Mouse (Mus musculus): ENCODE data around the gene Mdc1. TPM values are rescaled to one million over a fixed set of nuclear protein-coding genes. Genes with fewer than 3 reads are reported as not detected.

Mdc1 gene
- polyA plus RNA-seq, 1 experiment, result 12.1 TPM

DNA sequence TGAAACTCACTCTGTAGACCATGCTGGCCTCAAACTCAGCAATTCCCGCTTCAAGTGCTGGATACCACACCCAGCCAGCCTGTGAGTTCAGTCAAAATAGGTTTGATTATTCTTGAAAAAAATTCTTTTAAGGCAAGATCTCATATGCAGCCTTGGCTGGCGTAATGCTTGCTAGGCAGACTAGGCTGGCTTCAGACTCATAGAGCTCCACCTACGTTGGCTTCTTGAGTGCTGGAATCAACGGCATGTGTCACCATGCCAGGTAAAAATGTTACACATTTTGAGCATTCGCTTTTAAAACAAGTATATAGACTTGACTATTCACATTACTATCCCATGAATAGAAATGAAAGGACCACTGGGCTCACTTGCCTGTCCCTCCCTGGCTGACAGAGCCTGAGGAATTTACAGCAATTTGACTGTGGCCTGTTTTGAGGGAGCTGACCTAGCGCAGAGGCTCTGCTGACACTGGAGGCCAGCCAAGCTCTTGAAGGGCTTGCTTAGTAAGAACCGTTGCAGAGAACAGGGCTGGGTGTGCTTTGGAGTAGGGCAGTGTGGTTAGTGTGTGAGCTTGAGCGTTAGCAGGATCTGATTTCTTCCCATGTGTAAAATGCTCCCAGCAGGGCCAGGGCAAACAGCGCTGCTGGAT lies 62.2 kb downstream of the Mdc1 start:
- no peak for DNase-seq

DNA sequence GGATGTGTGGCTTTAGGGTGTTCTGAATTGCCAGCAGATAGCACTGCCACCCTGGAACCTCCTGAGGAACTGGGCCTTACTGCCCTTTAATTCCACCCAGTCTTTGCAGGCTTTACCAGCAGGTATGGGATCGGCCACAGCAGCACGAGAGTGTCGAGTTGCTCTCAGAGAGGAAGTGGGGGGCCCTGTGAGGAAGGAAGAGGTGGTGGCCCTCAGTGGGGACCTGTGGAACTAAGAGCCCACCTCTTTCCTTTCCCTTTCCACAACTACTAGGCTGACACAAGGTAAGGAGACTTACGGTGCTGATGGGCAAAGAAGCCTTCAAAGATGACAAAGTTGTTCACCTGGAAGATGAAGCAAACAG lies 62.7 kb downstream of the Mdc1 start:
- H3K27ac ChIP-seq (ENCODE audit: insufficient read depth, low read length), result no peak overlapping the region
- WGBS, result 87% methylated on average over 4 of the region's 4 CpGs
- no peaks in the 10 kb centered on the region for H3K4me1 ChIP-seq (ENCODE audit: control insufficient read depth, insufficient read depth, low read length)
- TF ChIP-seq CTCF (IDR thresholded peaks at IDR 0.05; ENCODE audit: borderline replicate concordance, insufficient read depth, low read depth, low read length) (no peak), POLR2A (IDR thresholded peaks at IDR 0.05; ENCODE audit: borderline replicate concordance, insufficient read depth, low read length) (no peak)
- DNase-seq, result no peak
- no peak overlapping the region for H3K4me3 ChIP-seq (replicated peaks; ENCODE audit: insufficient read depth, low read depth, low read length)
- H3K27me3 ChIP-seq (ENCODE audit: control insufficient read depth, insufficient read depth, low read length), result no peaks in the 10 kb centered on the region

More for the DNA sequence above, 62.2 kb downstream of the Mdc1 start:
- Histone ChIP-seq H3K4me1 (ENCODE audit: control insufficient read depth, insufficient read depth, low read length) (no peaks in the 10 kb centered on the region), H3K4me3 (replicated peaks; ENCODE audit: insufficient read depth, low read depth, low read length) (no peak overlapping the region), H3K27ac (ENCODE audit: insufficient read depth, low read length) (no peak overlapping the region), H3K27me3 (ENCODE audit: control insufficient read depth, insufficient read depth, low read length) (no peaks in the 10 kb centered on the region)
- TF ChIP-seq CTCF (IDR thresholded peaks at IDR 0.05; ENCODE audit: borderline replicate concordance, insufficient read depth, low read depth, low read length) (no peak), POLR2A (IDR thresholded peaks at IDR 0.05; ENCODE audit: borderline replicate concordance, insufficient read depth, low read length) (no peak)
- whole genome bisulfite sequencing, result 84% methylated on average over 9 of the region's 9 CpGs

DNA sequence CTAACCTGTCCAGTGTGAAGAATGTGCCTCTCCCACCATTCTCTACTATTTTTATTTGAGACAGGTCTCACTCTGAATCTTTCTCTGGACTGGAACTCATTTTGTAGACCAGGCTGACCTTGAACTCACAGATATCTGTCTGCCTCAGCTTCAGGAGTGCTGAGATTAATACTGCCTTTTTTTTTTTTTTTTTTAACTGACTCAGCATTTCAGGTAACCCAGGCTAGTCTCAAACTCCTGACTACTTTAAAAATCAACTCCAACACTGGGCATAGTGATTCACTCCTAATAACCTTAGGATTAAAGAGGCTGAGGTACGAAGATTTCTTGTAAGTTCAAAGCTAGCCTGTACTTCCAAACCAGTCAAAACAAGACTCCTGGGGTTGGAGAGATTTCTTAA lies 64.3 kb downstream of the Mdc1 start:
- DNase-seq, result no peak
- H3K27ac ChIP-seq (ENCODE audit: insufficient read depth, low read length), result no peak overlapping the region
- 98% methylated on average over 1 of the region's 1 CpGs for WGBS
- no peak for TF ChIP-seq POLR2A (IDR thresholded peaks at IDR 0.05; ENCODE audit: borderline replicate concordance, insufficient read depth, low read length)
- no peak for TF ChIP-seq CTCF (IDR thresholded peaks at IDR 0.05; ENCODE audit: borderline replicate concordance, insufficient read depth, low read depth, low read length)
- no peaks in the 10 kb centered on the region for H3K4me1 ChIP-seq (ENCODE audit: control insufficient read depth, insufficient read depth, low read length)
- no peaks in the 10 kb centered on the region for H3K27me3 ChIP-seq (ENCODE audit: control insufficient read depth, insufficient read depth, low read length)
- H3K4me3 ChIP-seq (replicated peaks; ENCODE audit: insufficient read depth, low read depth, low read length), result no peak overlapping the region

DNA sequence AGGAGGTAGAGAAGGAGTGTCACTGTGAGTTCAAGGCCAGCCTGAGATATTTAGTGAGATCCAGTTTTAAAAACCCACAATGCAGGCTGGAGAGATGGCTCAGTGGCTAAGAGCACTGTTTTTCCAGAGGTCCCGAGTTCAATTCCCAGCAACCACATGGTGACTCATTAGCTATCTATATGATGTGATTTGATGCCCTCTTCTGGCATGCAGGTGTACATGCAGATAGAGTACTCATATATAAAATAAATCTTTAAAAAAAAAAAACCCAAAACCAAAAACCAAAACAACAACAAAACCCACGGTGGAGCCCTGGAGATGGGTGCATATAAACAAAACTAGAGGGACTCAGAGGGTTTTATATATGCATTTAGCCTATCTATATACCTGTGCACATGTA lies 66.3 kb downstream of the Mdc1 start:
- Histone ChIP-seq H3K4me1 (ENCODE audit: control insufficient read depth, insufficient read depth, low read length) (no peaks in the 10 kb centered on the region), H3K4me3 (replicated peaks; ENCODE audit: insufficient read depth, low read depth, low read length) (no peak overlapping the region), H3K27me3 (ENCODE audit: control insufficient read depth, insufficient read depth, low read length) (no peaks in the 10 kb centered on the region), H3K27ac (ENCODE audit: insufficient read depth, low read length) (no peak overlapping the region)
- 65% methylated on average over 2 of the region's 2 CpGs for WGBS
- no peak for TF ChIP-seq CTCF (IDR thresholded peaks at IDR 0.05; ENCODE audit: borderline replicate concordance, insufficient read depth, low read depth, low read length)
- no peak for TF ChIP-seq POLR2A (IDR thresholded peaks at IDR 0.05; ENCODE audit: borderline replicate concordance, insufficient read depth, low read length)
- DNase-seq, result no peak

Other genes starting within 250 kb of the Mdc1 start
- gene Sfta2, start 240.0 kb upstream of the Mdc1 start, polyA plus RNA-seq (2012; rRNA removed), result not detected in 2 replicates
- not detected in 2 replicates for gene Gm9573, start 214.9 kb upstream of the Mdc1 start, polyA plus RNA-seq (2012; rRNA removed)
- gene Mucl3, start 197.8 kb upstream of the Mdc1 start, polyA plus RNA-seq (2012; rRNA removed), result not detected in 2 replicates
- 35.5 and 35.9 TPM in 2 replicates for gene Vars2, start 173.9 kb upstream of the Mdc1 start, polyA plus RNA-seq (2012; rRNA removed)
- 30.7 and 34.8 TPM in 2 replicates for gene Gtf2h4, start 167.8 kb upstream of the Mdc1 start, polyA plus RNA-seq (2012; rRNA removed)
- 76.7 and 76.9 TPM in 2 replicates for gene Ddr1, start 136.9 kb upstream of the Mdc1 start, polyA plus RNA-seq (2012; rRNA removed)
- 22.6 and 25.2 TPM in 2 replicates for gene Ier3, start 19.8 kb upstream of the Mdc1 start, polyA plus RNA-seq (2012; rRNA removed)
- gene Flot1, start 18.3 kb upstream of the Mdc1 start, polyA plus RNA-seq (2012; rRNA removed), result 129 and 140 TPM in 2 replicates
- gene Tubb5, start 3.2 kb upstream of the Mdc1 start, polyA plus RNA-seq (2012; rRNA removed), result 320 TPM in 2 replicates
- 8.6 and 12.0 TPM in 2 replicates for gene Nrm, start 19.8 kb downstream of the Mdc1 start, polyA plus RNA-seq (2012; rRNA removed)
- 8.7 and 9.7 TPM in 2 replicates for gene Ppp1r18, start 24.1 kb downstream of the Mdc1 start, polyA plus RNA-seq (2012; rRNA removed)
- gene Dhx16, start 38.3 kb downstream of the Mdc1 start, polyA plus RNA-seq (2012; rRNA removed), result 52.2 and 57.4 TPM in 2 replicates
- gene 2310061I04Rik, start 55.9 kb downstream of the Mdc1 start, polyA plus RNA-seq (2012; rRNA removed), result 161 and 173 TPM in 2 replicates
- 80.2 and 81.5 TPM in 2 replicates for gene Atat1, start 68.6 kb downstream of the Mdc1 start, polyA plus RNA-seq (2012; rRNA removed)
- 62.5 and 65.1 TPM in 2 replicates for gene Mrps18b, start 74.9 kb downstream of the Mdc1 start, polyA plus RNA-seq (2012; rRNA removed)
- 42.3 and 44.9 TPM in 2 replicates for gene Ppp1r10, start 74.9 kb downstream of the Mdc1 start, polyA plus RNA-seq (2012; rRNA removed)
- gene Abcf1, start 128.2 kb downstream of the Mdc1 start, polyA plus RNA-seq (2012; rRNA removed), result 85.8 and 99.1 TPM in 2 replicates
- 92.5 and 103 TPM in 2 replicates for gene Gnl1, start 138.3 kb downstream of the Mdc1 start, polyA plus RNA-seq (2012; rRNA removed)
- 38.8 and 42.6 TPM in 2 replicates for gene Prr3, start 138.7 kb downstream of the Mdc1 start, polyA plus RNA-seq (2012; rRNA removed)
- 0.95 and 1.1 TPM in 2 replicates for gene H2-T24, start 179.0 kb downstream of the Mdc1 start, polyA plus RNA-seq (2012; rRNA removed)
- 13.0 and 17.3 TPM in 2 replicates for gene H2-T23, start 191.3 kb downstream of the Mdc1 start, polyA plus RNA-seq (2012; rRNA removed)
- 25.5 and 31.0 TPM in 2 replicates for gene H2-T22, start 201.2 kb downstream of the Mdc1 start, polyA plus RNA-seq (2012; rRNA removed)
- not detected in 2 replicates for gene Gm6034, start 201.4 kb downstream of the Mdc1 start, polyA plus RNA-seq (2012; rRNA removed)
- gene Gm11127, start 216.9 kb downstream of the Mdc1 start, polyA plus RNA-seq (2012; rRNA removed), result 0.08 and 0.15 TPM in 2 replicates

Measured in cerebellum, adult 2 months (tissue).